Mouse (Mus musculus) lung, adult 2 months (tissue): ENCODE results near the gene Olfr786. TPM values are rescaled to one million over a fixed set of nuclear protein-coding genes. Genes with fewer than 3 reads are reported as not detected.

Experiments
- DNase-seq: peaks from one replicate; pipeline ENCODE4 v3.0.0; 2022
- H3K4me1 ChIP-seq: fragments of 200-500 bp; 2 replicates; pipeline ENCODE4 v1.6.1; 2011; ENCODE audit warnings: low read length; ENCODE audit not compliant: control insufficient read depth, insufficient read depth
- H3K4me3 ChIP-seq: fragments of 200-500 bp; replicated peaks from 2 replicates; pipeline ENCODE3; 2011; ENCODE audit warnings: low read depth, mild to moderate bottlenecking, control low read depth, low read length; ENCODE audit errors: extremely low read depth
- CTCF ChIP-seq: fragments of 200-500 bp; IDR thresholded peaks from 2 replicates; pipeline ENCODE4 v1.5.1; 2011; ENCODE audit warnings: mild to moderate bottlenecking, low read length, control low read depth; ENCODE audit not compliant: insufficient read depth
- POLR2A ChIP-seq: fragments of 200-500 bp; IDR thresholded peaks from 2 replicates; pipeline ENCODE4 v1.6.1; 2011; ENCODE audit warnings: low read depth, mild to moderate bottlenecking, control low read depth, low read length, borderline replicate concordance; ENCODE audit errors: extremely low read depth
- WGBS: fragments of 180-500 bp; shearing (Covaris S2); methylation state at CpG from one replicate; pipeline ENCODE4 v1.1.7; 2018; 5-methylcytosine and 5-hydroxymethylcytosine counted together
- polyA plus RNA-seq: library from polyadenylated mRNA; depleted of rRNA; stranded (reverse); fragments of >200 nt; gene quantifications from 2 replicates; pipeline ENCODE4 v1.2.3, GENCODE M21; 2012; rRNA removed

Olfr786 gene
- polyA plus RNA-seq, result not detected in 2 replicates

DNA sequence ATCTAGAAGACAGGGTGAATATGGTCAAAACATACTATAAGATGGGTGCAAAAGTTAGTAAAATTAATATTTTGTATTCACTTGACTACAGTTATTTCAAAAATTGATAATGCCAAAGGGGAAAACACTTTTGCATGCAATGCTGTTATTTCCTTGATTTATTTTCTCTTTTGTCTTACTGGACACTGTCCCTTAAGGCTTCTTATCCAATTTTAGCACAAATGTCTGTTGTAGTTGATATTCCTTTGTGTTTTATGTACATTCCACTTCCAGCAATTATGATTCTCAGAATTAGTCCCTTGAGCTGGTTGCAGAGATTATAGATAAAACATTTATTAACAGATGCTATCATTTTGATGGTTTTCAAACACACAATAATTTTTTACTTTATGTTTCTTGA is at the start of gene Olfr786:
Gene Olfr786 (plus strand): TSS at position 301 of the 400 bp plus-strand sequence.
- DNase-seq, result no peak
- H3K4me3 ChIP-seq, result no peak within 1 kb of the TSS
- H3K4me1 ChIP-seq, result no peaks in the 10 kb centered on the region
- TF ChIP-seq CTCF, result no peak
- no peak for TF ChIP-seq POLR2A

DNA sequence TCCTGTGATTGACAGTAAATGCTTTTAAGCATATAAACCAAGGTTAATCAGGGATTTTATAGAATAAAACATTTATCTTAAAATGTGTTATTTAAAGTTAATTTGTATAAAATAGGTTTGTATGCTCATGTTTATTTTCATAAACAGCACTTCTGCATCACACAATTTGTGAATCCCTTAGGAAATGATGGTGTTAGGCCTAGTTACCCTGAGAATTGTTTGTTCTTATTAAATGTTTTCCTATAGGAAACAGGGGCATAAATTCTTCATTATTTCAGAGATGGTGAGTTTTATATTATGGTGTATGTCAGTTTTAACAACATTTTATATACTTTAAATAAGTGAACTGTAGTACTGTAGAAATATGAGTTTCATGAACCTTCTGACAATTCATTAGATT is 43.3 kb upstream of the Olfr786 start, which contains the start of gene Olfr784:
Gene Olfr784 (plus strand): TSS at position 301 of the 400 bp plus-strand sequence.
- Histone ChIP-seq H3K4me1 (no peaks in the 10 kb centered on the region), H3K4me3 (no peak within 1 kb of the TSS)
- DNase-seq, result no peak
- TF ChIP-seq CTCF (no peak), POLR2A (no peak)

DNA sequence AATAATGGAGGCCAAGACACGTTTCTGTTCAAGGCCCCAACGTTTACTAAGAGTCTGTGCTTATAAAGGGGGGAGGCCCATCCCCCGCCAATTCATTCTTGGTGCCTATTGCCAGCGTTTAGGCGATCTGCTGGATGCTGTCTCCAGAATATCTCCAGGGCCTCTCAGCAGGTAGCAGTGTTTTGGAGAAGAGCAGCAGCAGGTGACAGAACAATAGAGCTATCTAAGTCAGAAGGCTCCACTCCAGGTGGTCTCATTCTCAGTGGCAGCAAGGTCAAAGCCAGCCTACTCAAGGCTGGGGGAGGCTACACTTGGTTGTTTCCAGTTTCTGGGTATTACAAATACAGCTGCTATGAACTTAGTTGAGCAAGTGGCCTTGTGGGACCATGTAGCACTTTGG is 26.2 kb upstream of the Olfr786 start:
- DNase-seq, result no peak
- TF ChIP-seq POLR2A (no peak), CTCF (no peak)
- Histone ChIP-seq H3K4me1 (no peaks in the 10 kb centered on the region), H3K4me3 (no peak overlapping the region)
- WGBS, result 53% methylated on average over 5 of the region's 5 CpGs

DNA sequence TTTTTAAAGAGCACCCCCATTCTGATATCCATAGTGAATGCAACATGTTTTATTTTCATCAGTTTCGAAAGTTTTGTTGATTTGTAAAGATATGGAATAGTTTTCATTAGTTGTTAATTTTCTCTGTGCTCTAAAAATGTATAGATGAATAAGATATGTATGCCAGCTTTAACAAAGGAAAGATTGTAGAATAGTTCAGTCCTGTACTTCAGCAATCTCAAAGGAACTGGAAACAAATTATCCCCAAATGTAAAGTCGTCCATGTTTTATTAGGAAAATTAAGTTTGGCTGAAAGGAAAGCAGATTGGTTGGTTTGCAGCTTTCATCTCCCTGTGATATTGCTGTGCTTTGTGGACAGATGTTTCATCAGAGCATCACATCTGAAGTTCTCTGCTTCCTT is 22.0 kb upstream of the Olfr786 start, which contains the start of gene Olfr785:
Gene Olfr785 (plus strand): TSS at position 301 of the 400 bp plus-strand sequence.
- TF ChIP-seq POLR2A, result no peak
- TF ChIP-seq CTCF, result no peak
- WGBS, result 54% methylated on average over 2 of the region's 2 CpGs
- no peak within 1 kb of the TSS for H3K4me3 ChIP-seq
- no peaks in the 10 kb centered on the region for H3K4me1 ChIP-seq
- no peak for DNase-seq

DNA sequence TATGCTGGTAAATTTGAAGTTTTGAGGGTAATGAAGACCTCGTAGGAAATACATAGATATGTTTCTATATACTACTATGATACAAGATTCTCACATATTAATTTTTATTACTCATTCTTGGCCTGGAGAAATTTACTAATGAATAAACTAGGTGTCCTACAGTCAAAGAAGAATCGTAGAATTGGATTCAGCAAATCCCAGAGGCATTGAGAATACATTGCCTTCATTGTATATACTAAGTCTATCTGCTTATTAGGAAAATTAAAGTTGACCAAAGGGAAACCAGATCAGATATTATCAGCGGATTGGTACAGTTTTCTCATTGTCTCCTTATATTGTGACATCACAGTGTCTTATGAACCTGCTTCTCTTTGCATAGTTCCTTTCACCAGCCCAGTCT is 34.5 kb downstream of the Olfr786 start, which contains the start of gene Olfr787:
Gene Olfr787 (plus strand): TSS at position 301 of the 400 bp plus-strand sequence.
- no peak for TF ChIP-seq CTCF
- no peak for TF ChIP-seq POLR2A
- no peak for DNase-seq
- H3K4me3 ChIP-seq, result no peak within 1 kb of the TSS
- WGBS, result 74% methylated on average over 3 of the region's 3 CpGs
- no peaks in the 10 kb centered on the region for H3K4me1 ChIP-seq

DNA sequence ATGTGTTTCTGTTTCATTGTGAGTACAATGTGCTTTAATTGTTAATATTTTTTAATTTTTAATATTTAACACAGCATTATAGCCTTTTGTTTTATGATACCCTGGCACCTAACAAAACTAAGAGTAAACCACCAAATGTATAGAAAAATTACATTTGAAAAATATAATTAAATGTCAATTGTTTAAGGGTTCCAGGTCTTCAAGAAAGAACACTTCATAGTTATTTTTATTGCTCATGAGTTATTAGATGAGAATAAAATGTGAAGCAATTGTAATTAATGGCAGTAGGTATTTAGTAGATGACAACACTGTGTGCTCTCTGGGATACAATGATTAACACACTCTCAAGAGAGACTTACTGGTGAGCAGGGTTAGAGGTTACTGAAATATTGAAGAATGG is 43.6 kb downstream of the Olfr786 start, which contains the start of gene Olfr788:
Gene Olfr788 (plus strand): TSS at position 301 of the 400 bp plus-strand sequence.
- DNase-seq, result no peak
- Histone ChIP-seq H3K4me1 (no peaks in the 10 kb centered on the region), H3K4me3 (no peak within 1 kb of the TSS)
- TF ChIP-seq POLR2A (no peak), CTCF (no peak)

DNA sequence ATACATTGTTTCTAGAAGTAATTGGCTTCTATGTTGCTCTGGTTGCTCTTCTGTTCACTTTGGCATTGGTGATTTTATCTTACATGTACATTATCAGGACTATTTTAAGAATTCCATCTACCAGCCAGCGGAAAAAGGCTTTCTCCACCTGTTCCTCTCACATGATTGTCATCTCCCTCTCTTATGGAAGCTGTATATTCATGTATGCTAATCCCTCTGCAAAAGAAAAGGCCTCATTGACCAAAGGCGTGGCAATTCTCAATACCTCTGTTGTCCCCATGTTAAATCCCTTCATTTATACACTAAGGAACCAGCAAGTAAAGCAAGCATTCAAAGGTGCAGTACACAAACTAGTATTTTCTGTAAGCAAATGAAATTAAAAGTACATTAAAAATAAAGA is 46.1 kb downstream of the Olfr786 start:
- Histone ChIP-seq H3K4me3 (no peak overlapping the region), H3K4me1 (no peaks in the 10 kb centered on the region)
- DNase-seq, result no peak
- 57% methylated on average over 2 of the region's 2 CpGs for WGBS
- TF ChIP-seq CTCF (no peak), POLR2A (no peak)

DNA sequence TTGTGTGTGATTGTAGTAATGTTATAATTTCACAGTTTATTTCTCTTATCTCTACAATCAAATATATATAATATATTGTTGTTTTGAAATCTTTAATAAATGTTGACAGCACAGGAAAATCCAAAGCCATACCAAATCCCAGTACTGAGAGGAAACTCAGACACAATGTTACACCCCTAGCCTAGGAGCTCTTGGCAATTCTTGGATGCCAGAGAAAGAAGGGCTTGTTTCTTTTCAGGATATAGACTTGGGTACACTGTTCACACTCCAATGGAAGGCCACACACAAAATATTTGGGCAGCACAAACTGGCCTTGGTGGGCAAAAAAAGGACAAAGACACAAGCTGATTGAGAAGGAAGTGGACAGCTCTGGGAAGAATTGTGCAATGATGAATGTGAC is 46.6 kb downstream of the Olfr786 start:
- H3K4me1 ChIP-seq, result no peaks in the 10 kb centered on the region
- H3K4me3 ChIP-seq, result no peak overlapping the region
- DNase-seq, result no peak
- TF ChIP-seq POLR2A, result no peak
- TF ChIP-seq CTCF, result no peak

DNA sequence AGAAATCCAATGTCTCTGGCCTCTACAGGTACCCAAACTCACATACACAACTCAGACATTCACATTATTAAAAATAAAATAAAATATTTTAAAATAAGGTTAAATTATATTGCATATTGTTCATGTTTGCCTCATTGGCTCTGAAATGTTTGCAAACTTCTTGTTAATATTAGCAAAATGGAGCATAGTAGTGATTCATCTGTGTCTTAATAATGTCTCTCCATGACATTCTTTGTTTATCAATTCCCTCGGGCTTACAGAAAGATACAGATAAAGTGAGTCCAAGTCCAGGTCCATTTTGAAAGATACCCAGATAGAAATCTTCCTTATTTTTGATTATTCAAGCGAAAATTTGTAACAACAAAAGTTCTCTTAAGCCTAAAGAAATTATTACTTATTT is 57.3 kb downstream of the Olfr786 start, which contains the start of gene Olfr789:
Gene Olfr789 (plus strand): TSS at position 301 of the 400 bp plus-strand sequence.
- DNase-seq, result no peak
- TF ChIP-seq POLR2A, result no peak
- no peak for TF ChIP-seq CTCF
- Histone ChIP-seq H3K4me1 (no peaks in the 10 kb centered on the region), H3K4me3 (no peak within 1 kb of the TSS)
- WGBS, result 38% methylated on average over 2 of the region's 2 CpGs

Other genes starting within 250 kb of the Olfr786 start
- not detected in 2 replicates for gene Olfr772, start 249.4 kb upstream of the Olfr786 start, polyA plus RNA-seq
- not detected in 2 replicates for gene Olfr773, start 239.9 kb upstream of the Olfr786 start, polyA plus RNA-seq
- gene Olfr774, start 191.1 kb upstream of the Olfr786 start, polyA plus RNA-seq, result not detected in 2 replicates
- not detected in 2 replicates for gene Olfr775, start 178.9 kb upstream of the Olfr786 start, polyA plus RNA-seq
- gene Olfr776, start 168.2 kb upstream of the Olfr786 start, polyA plus RNA-seq, result not detected in 2 replicates
- gene Olfr777, start 155.8 kb upstream of the Olfr786 start, polyA plus RNA-seq, result not detected in 2 replicates
- not detected in 2 replicates for gene Olfr780, start 109.2 kb upstream of the Olfr786 start, polyA plus RNA-seq
- gene Olfr781, start 98.5 kb upstream of the Olfr786 start, polyA plus RNA-seq, result not detected in 2 replicates
- not detected in 2 replicates for gene Olfr782, start 78.5 kb upstream of the Olfr786 start, polyA plus RNA-seq
- 0.05 TPM in 1 of 2 replicates, not detected in the other for gene Olfr784, start 43.2 kb upstream of the Olfr786 start, polyA plus RNA-seq
- gene Olfr785, start 21.9 kb upstream of the Olfr786 start, polyA plus RNA-seq, result not detected in 2 replicates
- not detected in 2 replicates for gene Olfr787, start 34.6 kb downstream of the Olfr786 start, polyA plus RNA-seq
- not detected in 2 replicates for gene Olfr788, start 43.7 kb downstream of the Olfr786 start, polyA plus RNA-seq
- gene Olfr789, start 57.4 kb downstream of the Olfr786 start, polyA plus RNA-seq, result not detected in 2 replicates
- gene Olfr790, start 71.2 kb downstream of the Olfr786 start, polyA plus RNA-seq, result not detected in 2 replicates
- gene Olfr791, start 94.5 kb downstream of the Olfr786 start, polyA plus RNA-seq, result not detected in 2 replicates
- gene Olfr792, start 111.9 kb downstream of the Olfr786 start, polyA plus RNA-seq, result not detected in 2 replicates
- gene Olfr794, start 140.3 kb downstream of the Olfr786 start, polyA plus RNA-seq, result not detected in 2 replicates
- not detected in 2 replicates for gene Olfr796, start 185.3 kb downstream of the Olfr786 start, polyA plus RNA-seq
- not detected in 2 replicates for gene Olfr798, start 200.6 kb downstream of the Olfr786 start, polyA plus RNA-seq
- not detected in 2 replicates for gene Olfr799, start 210.2 kb downstream of the Olfr786 start, polyA plus RNA-seq
- not detected in 2 replicates for gene Olfr800, start 230.4 kb downstream of the Olfr786 start, polyA plus RNA-seq
- not detected in 2 replicates for gene Olfr801, start 246.6 kb downstream of the Olfr786 start, polyA plus RNA-seq